Mouse (Mus musculus) gastrocnemius, adult 8-10 months (tissue): Measurements from ENCODE around the gene Pxylp1. TPM values are rescaled to one million over a fixed set of nuclear protein-coding genes. Genes with fewer than 3 reads are reported as not detected.

ENCODE experiments used
- total RNA-seq, 4 experiments: library from RNA; stranded (reverse); gene quantifications; 2 replicates each; pipeline ENCODE4 v1.2.4; 2022

The Pxylp1 gene
- total RNA-seq, 4 experiments from 2014 or later: 0.80 to 1.4 (median 1.1) TPM

Other genes with a start within 250 kb of the Pxylp1 start
- 10 to 100 TPM; 32.6 to 33.9 (median 32.9) TPM for gene Zbtb38, start 139.8 kb downstream of the Pxylp1 start, total RNA-seq
- gene Spsb4, start 126.2 kb upstream of the Pxylp1 start, total RNA-seq: 1 to 10 TPM in 2 of 4 experiments, under 1 TPM in 2; 0.86 to 1.7 (median 1.1) TPM
- 10 to 100 TPM; 20.0 to 43.6 (median 25.2) TPM for gene Slc25a36, start 218.5 kb upstream of the Pxylp1 start, total RNA-seq